Mouse (Mus musculus) lung, adult 2 months (tissue): ENCODE measurements around the gene Npnt. TPM values are rescaled to one million over a fixed set of nuclear protein-coding genes. Genes with fewer than 3 reads are reported as not detected.

Experiments
- DNase-seq: peaks from one replicate; pipeline ENCODE4 v3.0.0; 2022
- H3K4me1 ChIP-seq: fragments of 200-500 bp; 2 replicates; pipeline ENCODE4 v1.6.1; 2011; ENCODE audit warnings: low read length; ENCODE audit not compliant: control insufficient read depth, insufficient read depth
- H3K4me3 ChIP-seq: fragments of 200-500 bp; replicated peaks from 2 replicates; pipeline ENCODE3; 2011; ENCODE audit warnings: low read depth, mild to moderate bottlenecking, control low read depth, low read length; ENCODE audit errors: extremely low read depth
- CTCF ChIP-seq: fragments of 200-500 bp; IDR thresholded peaks from 2 replicates; pipeline ENCODE4 v1.5.1; 2011; ENCODE audit warnings: mild to moderate bottlenecking, low read length, control low read depth; ENCODE audit not compliant: insufficient read depth
- POLR2A ChIP-seq: fragments of 200-500 bp; IDR thresholded peaks from 2 replicates; pipeline ENCODE4 v1.6.1; 2011; ENCODE audit warnings: low read depth, mild to moderate bottlenecking, control low read depth, low read length, borderline replicate concordance; ENCODE audit errors: extremely low read depth
- WGBS: fragments of 180-500 bp; shearing (Covaris S2); methylation state at CpG from one replicate; pipeline ENCODE4 v1.1.7; 2018; 5-methylcytosine and 5-hydroxymethylcytosine counted together
- polyA plus RNA-seq: library from polyadenylated mRNA; depleted of rRNA; stranded (reverse); fragments of >200 nt; gene quantifications from 2 replicates; pipeline ENCODE4 v1.2.3, GENCODE M21; 2012

Npnt gene
- polyA plus RNA-seq, 1 experiment, result 498 TPM

DNA sequence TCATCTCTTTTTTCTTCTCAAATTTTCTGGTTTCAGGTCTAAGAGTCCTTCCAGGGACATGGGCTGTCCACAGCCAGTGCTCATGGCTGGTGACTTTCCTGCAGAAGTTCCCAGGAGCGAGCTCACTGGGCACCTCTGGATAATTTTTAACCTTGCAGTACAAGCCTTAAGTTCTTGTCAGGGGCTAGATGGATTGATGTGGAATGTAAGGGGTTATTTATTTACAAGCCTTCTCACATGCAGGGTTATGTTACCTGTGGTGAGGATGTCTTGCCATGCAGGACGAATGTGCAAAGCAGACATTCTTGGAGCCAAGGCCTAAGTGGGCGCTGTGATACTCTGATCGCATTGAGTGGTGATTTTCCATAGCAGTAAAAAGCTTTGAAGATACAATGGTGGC, 84.5 kb downstream of the Npnt start:
- TF ChIP-seq CTCF (no peak), POLR2A (no peak)
- no peak for DNase-seq
- 92% methylated on average over 4 of the region's 4 CpGs for WGBS
- Histone ChIP-seq H3K4me1 (peaks cover 4% of the 10 kb centered on the region; the same call in 1 of the 2 replicates), H3K4me3 (no peak overlapping the region)

DNA sequence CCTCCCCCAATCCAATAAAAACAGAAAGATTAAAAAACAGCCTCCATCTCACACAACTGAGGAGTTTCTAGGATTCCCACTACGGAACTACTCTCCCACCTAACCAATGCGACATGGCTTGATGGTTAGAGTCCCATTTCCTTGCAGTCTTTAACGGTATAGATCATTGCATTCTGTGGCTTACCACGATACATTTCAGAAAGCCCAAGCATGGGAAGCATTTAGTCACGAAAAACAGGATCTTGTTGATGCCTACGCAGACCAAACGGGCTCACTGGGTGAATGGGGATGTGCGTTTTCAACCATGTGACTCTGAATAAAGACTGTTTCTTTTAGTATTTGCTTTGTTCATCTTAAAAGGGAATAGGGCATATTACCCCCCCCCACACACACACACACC, 85.1 kb downstream of the Npnt start:
- 84% methylated on average over 8 of the region's 8 CpGs for WGBS
- Histone ChIP-seq H3K4me3 (no peak overlapping the region), H3K4me1 (peaks cover 4% of the 10 kb centered on the region; the same call in 1 of the 2 replicates)
- DNase-seq, result no peak
- TF ChIP-seq POLR2A (no peak), CTCF (no peak)

GRCm38 (mm10) chr3:132864329-132864919, 85.7 kb downstream of the Npnt start:
- Histone ChIP-seq H3K4me3 (no peak overlapping the region), H3K4me1 (peaks cover 4% of the 10 kb centered on the region; the same call in 1 of the 2 replicates)
- TF ChIP-seq CTCF, result no peak
- no peak for DNase-seq
- WGBS, result 61% methylated on average over 14 of the region's 14 CpGs

DNA sequence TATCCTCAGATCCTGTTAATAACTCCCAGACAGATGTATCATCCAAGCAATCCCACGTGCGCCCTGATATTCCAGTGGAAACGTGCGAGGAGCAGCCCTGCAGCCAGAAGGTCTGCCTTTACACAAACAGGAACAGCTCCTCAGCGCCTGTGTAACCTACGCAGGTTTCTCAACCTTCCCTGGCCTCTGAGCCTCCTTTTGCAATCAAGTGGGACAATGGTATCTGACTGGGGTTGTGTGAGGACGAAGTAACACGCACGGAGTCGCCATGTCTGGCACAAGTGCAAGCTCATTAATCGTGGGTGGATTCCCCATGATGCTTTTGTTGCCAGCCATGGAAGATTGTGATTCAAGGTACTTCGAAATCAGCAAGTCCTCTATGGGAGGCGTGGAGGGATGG, 86.2 kb downstream of the Npnt start:
- H3K4me3 ChIP-seq, result no peak overlapping the region
- TF ChIP-seq POLR2A (no peak), CTCF (no peak)
- DNase-seq, result no peak
- 45% methylated on average over 13 of the region's 13 CpGs for WGBS
- peaks cover 2% of the 10 kb centered on the region; the same call in 1 of the 2 replicates for H3K4me1 ChIP-seq

- WGBS, result 71% methylated on average over 8 of the region's 8 CpGs
- no peak for DNase-seq
- Histone ChIP-seq H3K4me3 (no peak overlapping the region), H3K4me1 (peaks cover 4% of the 10 kb centered on the region)
- no peak for TF ChIP-seq CTCF
- TF ChIP-seq POLR2A, result no peak
Observed at GRCm38 (mm10) chr3:132860796-132861195, 89.3 kb downstream of the Npnt start.

DNA sequence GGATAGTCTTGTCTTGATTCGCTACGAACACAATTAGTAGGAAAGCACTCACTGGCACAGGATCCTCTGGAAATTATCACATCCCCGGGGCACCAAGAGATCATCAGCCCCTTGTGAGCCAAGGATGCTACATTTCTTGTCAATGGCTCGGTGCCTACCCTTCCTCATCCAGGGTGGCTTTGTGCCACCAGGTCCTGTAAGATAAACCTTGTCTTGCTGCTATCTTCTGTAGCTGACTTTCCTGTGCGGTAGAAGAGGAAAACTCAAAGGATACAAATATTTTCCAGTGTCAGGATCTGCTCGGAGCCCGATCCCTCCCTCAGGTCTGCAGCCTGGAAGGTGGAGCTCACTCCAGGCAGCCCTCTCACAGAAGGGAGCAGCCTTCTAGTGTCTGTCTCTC, 90.5 kb downstream of the Npnt start:
- 59% methylated on average over 7 of the region's 7 CpGs for WGBS
- TF ChIP-seq POLR2A (no peak), CTCF (no peak)
- DNase-seq, result no peak
- Histone ChIP-seq H3K4me1 (peaks cover 4% of the 10 kb centered on the region), H3K4me3 (no peak overlapping the region)

- peaks cover 4% of the 10 kb centered on the region for H3K4me1 ChIP-seq
- TF ChIP-seq POLR2A, result no peak
- no peak overlapping the region for H3K4me3 ChIP-seq
- no peak for DNase-seq
- WGBS, result 32% methylated on average over 11 of the region's 11 CpGs
Observed at GRCm38 (mm10) chr3:132858849-132859248, 91.2 kb downstream of the Npnt start.

DNA sequence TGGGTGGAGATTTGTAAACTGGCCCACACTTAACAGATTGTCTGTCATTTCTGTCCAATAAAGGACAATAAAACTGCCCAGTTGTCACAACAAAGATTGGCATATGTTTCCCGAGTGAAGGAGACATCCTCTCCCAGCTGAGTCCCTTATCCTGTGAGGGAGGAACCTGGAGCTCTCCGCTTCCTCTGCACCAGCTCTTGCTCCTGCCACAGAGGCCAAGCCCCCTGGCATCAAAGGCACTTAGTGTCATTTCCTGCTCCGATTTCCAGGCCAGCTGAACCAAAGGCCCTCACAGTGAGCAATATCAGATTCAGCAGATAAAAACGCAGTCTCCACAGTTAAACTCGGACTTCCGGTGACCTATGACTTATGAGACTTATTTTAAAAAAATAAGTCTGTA, 93.4 kb downstream of the Npnt start:
- H3K4me3 ChIP-seq, result no peak overlapping the region
- TF ChIP-seq POLR2A (no peak), CTCF (no peak)
- 32% methylated on average over 6 of the region's 6 CpGs for WGBS
- DNase-seq, result no peak
- H3K4me1 ChIP-seq, result peaks cover 4% of the 10 kb centered on the region

DNA sequence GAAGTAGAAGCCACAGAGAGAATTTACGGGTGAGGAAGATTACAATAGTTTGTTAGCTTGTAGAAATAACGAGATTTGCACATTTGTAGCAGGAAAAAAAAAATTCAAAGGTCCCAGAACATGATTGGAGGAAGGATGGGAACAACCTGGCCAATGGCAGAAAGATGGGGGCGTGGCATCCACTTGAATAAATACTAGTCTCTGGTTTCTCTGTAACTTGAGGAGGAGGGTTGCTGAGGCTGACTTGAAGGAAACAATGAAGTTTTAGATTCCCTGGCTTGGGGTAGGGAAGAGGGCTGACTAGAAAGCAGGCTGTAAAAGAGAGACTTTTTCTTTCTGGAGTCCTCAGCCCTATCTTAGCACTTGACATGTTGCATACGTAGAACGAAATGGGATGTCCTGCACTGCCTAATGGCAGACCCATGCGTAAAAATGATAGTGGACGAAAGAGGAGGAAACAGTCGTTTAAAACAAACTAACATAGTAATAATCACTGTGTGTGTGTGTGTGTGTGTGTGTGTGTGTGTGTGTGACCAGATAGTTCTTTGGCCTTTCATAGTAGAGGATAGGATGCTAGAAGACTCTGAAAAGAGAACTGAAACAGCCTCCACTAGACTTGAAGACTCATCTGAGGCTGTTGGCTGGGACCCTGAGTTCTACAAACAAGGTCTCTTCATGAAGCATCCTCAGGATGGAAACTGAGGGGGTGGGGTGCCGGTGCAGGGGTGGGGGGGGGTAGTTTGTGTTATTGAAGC, 94.5 kb downstream of the Npnt start:
- Histone ChIP-seq H3K4me1 (peaks cover 4% of the 10 kb centered on the region), H3K4me3 (no peak overlapping the region)
- TF ChIP-seq CTCF (no peak), POLR2A (no peak)
- 67% methylated on average over 9 of the region's 9 CpGs for WGBS
- no peak for DNase-seq

- WGBS, result 87% methylated on average over 9 of the region's 9 CpGs
- DNase-seq, result no peak
- H3K4me1 ChIP-seq, result peaks cover 4% of the 10 kb centered on the region
- H3K4me3 ChIP-seq, result no peak overlapping the region
- TF ChIP-seq POLR2A (no peak), CTCF (no peak)
Observed at GRCm38 (mm10) chr3:132854271-132854670, 95.8 kb downstream of the Npnt start.
